Comparison of ENCODE assay signal across 8 mouse cellular contexts in genomic region chr8:124948733-124949111, GRCm38 (mm10). TPM values are rescaled to one million over a fixed set of nuclear protein-coding genes. Genes with fewer than 3 reads are reported as not detected.
DNase-seq lines count a peak whose midpoint lies in the region; ATAC-seq and TF ChIP-seq lines count a peak whose summit lies in the region.

No protein-coding gene starts in this region.

- H3K27me3 ChIP-seq in CH12.LX (replicated peaks), result no peaks in the 10 kb centered on the region
- no peaks in the 10 kb centered on the region for H3K27me3 ChIP-seq in hindbrain, embryonic 15.5 days

- dilution Hi-C loops in CH12.LX (cut with MboI; ENCODE audit: extremely low pct_ligation_motif_present, extremely low pct_unique_long_range_greater_than_20kb, low sequenced_read_pairs), result no loop called here

- no peak for TF ChIP-seq CTCF in CH12.LX (conservative IDR thresholded peaks at IDR 0.05 in 1 of 2, IDR thresholded peaks at IDR 0.05 in 1 of 2; ENCODE audit: low read depth in 2 of 2, low read length in 2 of 2)

- TF ChIP-seq POLR2A in CH12.LX (IDR thresholded peaks at IDR 0.05; ENCODE audit: low read depth, low read length), result no peak

- no peak for TF ChIP-seq RAD21 in CH12.LX (IDR thresholded peaks at IDR 0.05; ENCODE audit: low read depth, low read length)

- TF ChIP-seq EP300 in CH12.LX (IDR thresholded peaks at IDR 0.05; ENCODE audit: low read length), result no peak

- peaks cover 0 to 22% of the 10 kb centered on the region in 2 experiments for H3K36me3 ChIP-seq in CH12.LX (replicated peaks in 1 of 2; ENCODE audit: control insufficient read depth in 1 of 2, insufficient read depth in 1 of 2, low read length in 1 of 2)
- no peaks in the 10 kb centered on the region for H3K36me3 ChIP-seq in hindbrain, embryonic 15.5 days

- no peak overlapping the region for H3K27ac ChIP-seq in CH12.LX (ENCODE audit: insufficient read depth, low read depth)
- peak overlapping the region; percentile 98 for H3K27ac ChIP-seq in hindbrain, embryonic 15.5 days (replicated peaks)

- H3K4me3 ChIP-seq in CH12.LX (replicated peaks in 1 of 3; ENCODE audit: low read depth in 2 of 3, low read length in 2 of 3, poor library complexity in 1 of 3), result peak overlapping the region; percentile 86 to 96 (median 91)
- H3K4me3 ChIP-seq in hindbrain, embryonic 15.5 days, result peak overlapping the region; percentile 96

- peak overlapping the region; percentile 56 for H3K9ac ChIP-seq in CH12.LX (ENCODE audit: insufficient read depth, low read depth)
- peak overlapping the region; percentile 97 for H3K9ac ChIP-seq in hindbrain, embryonic 15.5 days

- H3K9me3 ChIP-seq in CH12.LX (replicated peaks; ENCODE audit: low read length), result no peaks in the 10 kb centered on the region
- no peaks in the 10 kb centered on the region for H3K9me3 ChIP-seq in hindbrain, embryonic 15.5 days

- peaks cover 9% of the 10 kb centered on the region; the same call in 1 of the 2 replicates for H3K79me2 ChIP-seq in CH12.LX (replicated peaks; ENCODE audit: control insufficient read depth, extremely low read depth, insufficient read depth, poor library complexity, severe bottlenecking)

- peak; percentile 34 for DNase-seq in kidney, adult 18-20 months
- DNase-seq in kidney, adult 9 months, result no peak
- DNase-seq in CH12.LX (ENCODE audit: extremely low read depth), result no peak
- peak; percentile 60 to 64 for DNase-seq in cerebellum, postnatal 10 days
- peak; percentile 55 for DNase-seq in testis, postnatal 10 days (ENCODE audit: low spot score)
- DNase-seq in MN1 (ENCODE audit: low spot score), result no peak

- H3K4me1 ChIP-seq in CH12.LX (ENCODE audit: control insufficient read depth in 1 of 2, insufficient read depth in 2 of 2), result peaks cover 7 to 28% of the 10 kb centered on the region in 2 experiments
- H3K4me1 ChIP-seq in hindbrain, embryonic 15.5 days (replicated peaks), result peaks cover 51% of the 10 kb centered on the region

- in situ Hi-C loops in CH12.LX (cut with MboI; ENCODE audit: low pct_ligation_motif_present, low pct_unique_long_range_greater_than_20kb, low sequenced_read_pairs), result no loop called here

- peak overlapping the region; percentile 32; the same call in 1 of the 2 replicates for H3K4me2 ChIP-seq in CH12.LX (ENCODE audit: insufficient read depth, low read depth, poor library complexity, severe bottlenecking)
- peak overlapping the region; percentile 75 for H3K4me2 ChIP-seq in hindbrain, embryonic 15.5 days

- WGBS in hindbrain, embryonic 15.5 days, result under 1% methylated on average over 48 of the region's 62 CpGs

- peak; percentile 57 for ATAC-seq in hindbrain, embryonic 15.5 days (ENCODE audit: low FRiP score, low read depth)
- ATAC-seq in megakaryocyte, adult 5-6 weeks (ENCODE audit: poor library complexity, severe bottlenecking), result peak; percentile 5

TF ChIP-seq in CH12.LX, 34 proteins besides CTCF, POLR2A, EP300 and RAD21:
- TF ChIP-seq JUN (IDR thresholded peaks at IDR 0.05; ENCODE audit: insufficient read depth, low read depth, low read length) (no peak), UBTF (IDR thresholded peaks at IDR 0.05; ENCODE audit: low read depth, low read length) (peak; percentile 31), GABPA (IDR thresholded peaks at IDR 0.05; ENCODE audit: insufficient replicate concordance, low read depth, low read length) (no peak), POLR2AphosphoS2 (IDR thresholded peaks at IDR 0.05; ENCODE audit: low read depth, low read length) (no peak)

RNA-seq across cellular contexts. Expression of gene Egln1, which starts 0.4 kb away (rescaled TPM):
- 19.3 and 34.7 TPM in 2 replicates for total RNA-seq in CH12.LX (2012; rRNA removed)
- 24.7 and 31.0 TPM in 2 replicates for total RNA-seq in CH12.LX (2014; rRNA removed)
- 17.9 and 19.0 TPM in 2 replicates for polyA plus RNA-seq in CH12.LX (2012; ENCODE audit: insufficient read length, low read depth)
- polyA plus RNA-seq in hindbrain, embryonic 15.5 days (2015; fragmentation: Nextera tagmentation; extraction: Ambion mirVana), result 15.5 and 16.9 TPM in 2 replicates
- total RNA-seq in megakaryocyte, adult 5-6 weeks (2015), result 26.5 and 28.4 TPM in 2 replicates
- total RNA-seq in megakaryocyte, adult 5-6 weeks (2017), result 17.8 and 19.2 TPM in 2 replicates

RNA-seq across cellular contexts. Expression of gene Sprtn, which starts 51.0 kb away (rescaled TPM):
- total RNA-seq in CH12.LX (2012; rRNA removed), result 16.0 and 18.2 TPM in 2 replicates
- 19.2 and 23.0 TPM in 2 replicates for total RNA-seq in CH12.LX (2014; rRNA removed)
- polyA plus RNA-seq in CH12.LX (2012; ENCODE audit: insufficient read length, low read depth), result 23.4 and 26.5 TPM in 2 replicates
- polyA plus RNA-seq in hindbrain, embryonic 15.5 days (2015; fragmentation: Nextera tagmentation; extraction: Ambion mirVana), result 8.8 and 9.3 TPM in 2 replicates
- 11.0 and 11.1 TPM in 2 replicates for total RNA-seq in megakaryocyte, adult 5-6 weeks (2015)
- total RNA-seq in megakaryocyte, adult 5-6 weeks (2017), result 18.9 and 20.7 TPM in 2 replicates

RNA-seq across cellular contexts. Expression of gene Exoc8, which starts 51.2 kb away (rescaled TPM):
- total RNA-seq in CH12.LX (2012; rRNA removed) (11.2 and 13.6 TPM in 2 replicates), CH12.LX (2014; rRNA removed) (9.4 and 10.7 TPM in 2 replicates)
- polyA plus RNA-seq in CH12.LX (2012; ENCODE audit: insufficient read length, low read depth), result 5.9 and 6.4 TPM in 2 replicates
- polyA plus RNA-seq in hindbrain, embryonic 15.5 days (2015; fragmentation: Nextera tagmentation; extraction: Ambion mirVana), result 14.6 and 15.2 TPM in 2 replicates
- total RNA-seq in megakaryocyte, adult 5-6 weeks (2015), result 6.5 and 8.9 TPM in 2 replicates
- total RNA-seq in megakaryocyte, adult 5-6 weeks (2017), result 14.5 and 16.1 TPM in 2 replicates

Comparison
In these comparisons a context has a peak if more than half of its experiments do, and no peak if none do; other contexts are left out.
1. DNase-seq: peak in kidney, adult 18-20 months (single experiment), cerebellum, postnatal 10 days (2 of 2) and testis, postnatal 10 days (single experiment); none in kidney, adult 9 months (single experiment), CH12.LX (single experiment) and MN1 (single experiment).